Mouse (Mus musculus) liver, adult (tissue): ENCODE data around the gene Rnf111.

Source experiments
- GATA4 ChIP-seq: IDR thresholded peaks from 2 replicates; pipeline ENCODE4 v1.6.1; 2014; ENCODE audit warnings: mild to moderate bottlenecking, low read length; ENCODE audit not compliant: insufficient replicate concordance

Gene Rnf111

GRCm38 (mm10) chr9:70506787-70507186 lies 3.3 kb upstream of the Rnf111 start:
- no peak for TF ChIP-seq GATA4

- no peak for TF ChIP-seq GATA4
Measured at GRCm38 (mm10) chr9:70506186-70506585, 2.7 kb upstream of the Rnf111 start.

- no peak for TF ChIP-seq GATA4
Measured at GRCm38 (mm10) chr9:70503015-70503603, 416 bp downstream of the Rnf111 start.

DNA sequence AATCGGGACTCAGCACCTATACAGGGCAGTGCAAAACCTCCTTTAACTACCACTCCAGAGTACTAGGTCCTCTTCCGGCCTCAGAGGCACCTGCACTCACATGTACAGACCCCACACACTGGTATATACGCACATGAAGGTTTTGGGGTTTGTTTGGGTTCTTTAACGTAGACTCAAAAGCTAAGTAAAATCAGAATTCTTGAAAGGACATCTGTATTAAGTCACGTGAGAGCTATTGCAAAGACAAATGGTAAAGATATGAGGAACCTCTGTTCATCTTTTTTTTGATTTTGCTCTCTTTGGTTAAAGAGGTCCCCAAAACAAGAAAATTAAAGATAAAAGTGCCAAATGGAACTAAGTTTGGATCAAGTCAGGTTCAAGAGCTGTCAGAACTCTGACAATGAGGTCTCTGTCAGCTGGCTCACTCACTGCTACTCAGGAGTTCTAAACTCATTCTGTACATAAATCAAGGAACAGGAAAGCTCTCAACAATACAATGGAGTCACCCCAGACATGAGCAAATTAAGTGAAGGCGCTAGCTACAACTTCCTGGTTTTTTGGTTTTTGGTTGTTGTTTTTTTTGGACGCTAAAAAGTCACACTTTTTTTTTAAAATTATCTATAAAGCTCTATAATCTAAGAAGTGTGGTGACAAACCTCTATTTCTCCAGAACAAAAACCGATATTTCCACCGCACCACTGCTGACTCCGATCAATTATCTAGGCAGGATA lies 1.1 kb downstream of the Rnf111 start:
- no peak for TF ChIP-seq GATA4

- no peak for TF ChIP-seq GATA4
Measured at GRCm38 (mm10) chr9:70496990-70497389, 6.5 kb downstream of the Rnf111 start.

DNA sequence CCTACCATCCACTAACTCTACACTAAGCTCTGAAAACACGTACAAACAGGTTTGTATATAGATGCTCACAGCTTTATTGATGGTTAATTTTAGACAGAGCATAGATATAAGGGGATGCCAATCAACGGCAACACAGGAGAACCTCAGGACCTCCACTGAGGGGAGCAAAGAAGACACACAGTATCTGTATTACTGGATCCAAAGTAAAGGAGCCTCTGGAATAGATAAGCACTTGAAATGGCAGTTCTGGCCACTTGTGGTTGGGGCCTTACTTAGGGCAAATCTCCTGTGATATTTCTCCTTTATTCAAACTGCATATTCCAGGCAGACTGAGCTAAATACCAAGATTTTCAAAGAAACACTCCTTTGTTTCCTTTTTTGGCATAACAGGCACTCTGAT lies 10.5 kb downstream of the Rnf111 start:
- no peak for TF ChIP-seq GATA4

DNA sequence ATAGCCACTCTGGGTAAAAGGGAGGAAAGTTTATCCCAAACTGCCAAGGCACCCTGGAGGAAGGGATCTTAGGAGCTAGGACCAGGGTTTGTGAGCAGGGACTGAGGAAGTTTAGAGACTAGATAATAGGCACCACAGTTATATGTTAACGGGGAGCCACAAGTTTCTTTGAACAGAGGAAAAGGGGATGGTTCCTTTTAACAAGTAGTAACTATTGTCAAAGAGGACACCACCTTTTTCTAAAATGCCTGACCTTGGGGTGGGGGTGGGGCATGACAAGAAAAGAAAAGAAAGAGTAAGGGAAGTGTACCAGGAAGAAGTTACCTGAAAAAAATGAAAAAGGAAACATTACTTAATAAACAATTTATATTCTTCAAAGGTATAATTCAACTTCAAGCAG lies 12.3 kb downstream of the Rnf111 start:
- no peak for TF ChIP-seq GATA4

- TF ChIP-seq GATA4: no peak
Measured at GRCm38 (mm10) chr9:70487401-70487800, 16.1 kb downstream of the Rnf111 start.

- no peak for TF ChIP-seq GATA4
Measured at GRCm38 (mm10) chr9:70485840-70486239, 17.7 kb downstream of the Rnf111 start.

- TF ChIP-seq GATA4: no peak
Measured at GRCm38 (mm10) chr9:70483495-70483894, 20.0 kb downstream of the Rnf111 start.

- TF ChIP-seq GATA4: no peak
Measured at GRCm38 (mm10) chr9:70481872-70482271, 21.7 kb downstream of the Rnf111 start.

- TF ChIP-seq GATA4: no peak
Measured at GRCm38 (mm10) chr9:70477229-70477628, 26.3 kb downstream of the Rnf111 start.

DNA sequence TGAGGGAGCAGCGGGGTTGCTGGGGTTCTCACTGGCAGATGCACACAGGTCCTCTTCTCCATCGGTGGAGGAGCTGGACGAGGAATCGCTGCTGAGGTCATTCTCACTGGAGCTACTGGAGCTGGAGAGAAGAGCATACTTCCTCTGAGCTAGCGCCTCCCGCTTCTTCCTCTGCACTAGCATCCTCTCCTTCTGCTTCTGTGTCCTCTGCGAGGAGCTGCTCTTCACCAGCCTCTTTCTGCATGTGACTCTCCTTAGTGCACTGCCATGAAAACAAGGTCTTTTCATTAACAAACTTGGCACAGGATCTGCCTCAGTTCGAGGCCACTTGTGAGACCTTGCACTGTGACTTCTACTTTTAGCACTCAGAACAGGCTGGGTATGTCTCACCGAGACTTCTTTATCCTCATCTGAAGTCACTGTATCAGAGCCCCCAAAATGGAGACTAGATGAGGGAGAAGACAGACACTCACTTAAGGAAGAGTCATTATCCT lies 27.7 kb downstream of the Rnf111 start:
- TF ChIP-seq GATA4: no peak

DNA sequence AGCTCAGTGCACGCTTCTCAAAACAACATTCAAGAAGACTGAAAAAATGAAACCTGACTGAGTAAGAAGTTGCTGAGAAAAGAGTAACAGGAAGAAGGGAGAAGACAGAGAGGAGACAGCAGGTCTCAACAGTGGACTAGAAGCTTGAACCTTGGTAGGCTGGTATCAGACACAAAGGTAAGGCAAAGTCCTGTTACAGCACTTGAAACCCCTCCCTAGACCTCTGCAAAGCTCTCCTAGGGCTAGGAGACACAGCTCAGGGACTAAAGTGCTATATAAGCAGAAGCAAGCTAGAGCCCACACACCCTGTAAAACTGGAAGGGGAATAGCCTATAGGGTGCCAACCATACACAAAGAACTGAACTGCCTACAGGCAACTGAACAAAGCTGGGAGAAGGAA lies 30.1 kb downstream of the Rnf111 start:
- TF ChIP-seq GATA4: no peak

GRCm38 (mm10) chr9:70452371-70452770 lies 51.2 kb downstream of the Rnf111 start:
- TF ChIP-seq GATA4: no peak

GRCm38 (mm10) chr9:70449072-70449471 lies 54.5 kb downstream of the Rnf111 start:
- TF ChIP-seq GATA4: no peak

DNA sequence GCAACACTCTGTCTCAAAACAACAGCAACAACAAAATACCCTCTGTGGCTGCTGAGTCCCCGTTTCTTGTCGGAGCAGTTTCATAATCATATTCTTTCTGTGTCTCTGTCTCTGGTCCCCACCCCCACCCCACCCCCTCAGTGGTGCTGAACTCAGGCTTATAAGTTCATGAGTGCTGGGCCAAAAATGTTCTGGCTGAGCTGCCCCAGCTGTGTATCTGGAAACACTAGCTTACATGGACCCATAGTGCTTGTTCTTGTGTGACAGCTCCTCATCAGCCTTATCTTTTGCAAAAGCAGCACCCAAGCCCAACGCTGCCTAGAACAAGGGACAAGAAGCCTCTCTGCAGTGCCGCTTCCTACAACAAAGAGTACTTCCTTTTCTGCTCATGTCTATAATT lies 63.6 kb downstream of the Rnf111 start:
- TF ChIP-seq GATA4: 0 out of 2 replicates have a peak, but pooled peaks have one; percentile 14
